Comparison of ENCODE assay signal across 8 mouse cellular contexts in the genomic region with DNA sequence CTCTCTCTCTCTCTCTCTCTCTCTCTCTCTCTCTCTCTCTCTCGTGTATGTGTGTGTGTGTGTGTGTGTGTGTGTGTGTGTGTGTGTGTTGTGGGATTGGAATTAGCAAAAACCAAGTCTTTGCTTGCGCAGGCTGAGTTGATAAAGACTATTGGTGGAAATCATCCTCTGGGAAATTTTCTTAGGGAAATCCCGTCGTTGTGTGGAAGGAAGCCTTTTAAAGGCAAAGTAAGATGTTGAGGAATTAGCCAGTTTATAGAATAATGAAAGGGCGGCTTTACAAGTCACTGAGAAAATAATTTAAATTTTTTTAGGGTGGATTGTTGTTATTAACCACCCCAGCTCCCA. TPM values are rescaled to one million over a fixed set of nuclear protein-coding genes. Genes with fewer than 3 reads are reported as not detected.
DNase-seq lines count a peak whose midpoint lies in the region; ATAC-seq and TF ChIP-seq lines count a peak whose summit lies in the region.

No protein-coding gene starts in this region.

- no peaks in the 10 kb centered on the region for H3K27me3 ChIP-seq in embryonic facial prominence, embryonic 15.5 days
- H3K27me3 ChIP-seq in hindbrain, postnatal 0 days (ENCODE audit: insufficient read depth, low read length) = no peaks in the 10 kb centered on the region
- no peaks in the 10 kb centered on the region for H3K27me3 ChIP-seq in midbrain, embryonic 14.5 days (ENCODE audit: control insufficient read depth, insufficient read depth, low read length)

- 5% methylated on average over 5 of the region's 5 CpGs for WGBS in lung, adult 2 months
- WGBS in embryonic facial prominence, embryonic 15.5 days = 5% methylated on average over 4 of the region's 5 CpGs
- 3% methylated on average over 4 of the region's 5 CpGs for WGBS in hindbrain, postnatal 0 days
- 10% methylated on average over 5 of the region's 5 CpGs for WGBS in midbrain, embryonic 14.5 days

- H3K9me3 ChIP-seq in embryonic facial prominence, embryonic 15.5 days (replicated peaks) = no peaks in the 10 kb centered on the region
- H3K9me3 ChIP-seq in hindbrain, postnatal 0 days (ENCODE audit: low read length) = no peaks in the 10 kb centered on the region
- no peaks in the 10 kb centered on the region for H3K9me3 ChIP-seq in midbrain, embryonic 14.5 days (ENCODE audit: control insufficient read depth, low read length)

- no peak for TF ChIP-seq CTCF in lung, adult 2 months (IDR thresholded peaks at IDR 0.05; ENCODE audit: insufficient read depth, low read length)
- TF ChIP-seq CTCF in hindbrain, postnatal 0 days (IDR thresholded peaks at IDR 0.05; ENCODE audit: low read depth) = no peak

- H3K27ac ChIP-seq in embryonic facial prominence, embryonic 15.5 days (replicated peaks) = no peak overlapping the region
- no peak overlapping the region for H3K27ac ChIP-seq in hindbrain, postnatal 0 days
- peak overlapping the region; percentile 1; the same call in 1 of the 2 replicates for H3K27ac ChIP-seq in midbrain, embryonic 14.5 days (replicated peaks; ENCODE audit: low read depth, low read length)

- H3K36me3 ChIP-seq in embryonic facial prominence, embryonic 15.5 days = no peaks in the 10 kb centered on the region
- no peaks in the 10 kb centered on the region for H3K36me3 ChIP-seq in hindbrain, postnatal 0 days (ENCODE audit: insufficient read depth, low read length)
- H3K36me3 ChIP-seq in midbrain, embryonic 14.5 days (ENCODE audit: control insufficient read depth, insufficient read depth, low read length) = no peaks in the 10 kb centered on the region

- ATAC-seq in embryonic facial prominence, embryonic 15.5 days (ENCODE audit: insufficient number of reproducible peaks, low FRiP score, low TSS enrichment, low read depth) = no peak
- ATAC-seq in hindbrain, postnatal 0 days = no peak
- no peak for ATAC-seq in midbrain, embryonic 14.5 days (ENCODE audit: low FRiP score, low TSS enrichment)
- no peak for ATAC-seq in megakaryocyte progenitor cell, adult 5-6 weeks (replicated peaks; ENCODE audit: poor library complexity)

- H3K4me2 ChIP-seq in embryonic facial prominence, embryonic 15.5 days (replicated peaks) = peak overlapping the region; percentile 81
- peak overlapping the region; percentile 73 for H3K4me2 ChIP-seq in hindbrain, postnatal 0 days (ENCODE audit: low read depth, low read length)
- H3K4me2 ChIP-seq in midbrain, embryonic 14.5 days (ENCODE audit: low read length) = peak overlapping the region; percentile 62

- peak overlapping the region; percentile 91 for H3K4me3 ChIP-seq in lung, adult 2 months (replicated peaks; ENCODE audit: extremely low read depth, low read depth, low read length)
- H3K4me3 ChIP-seq in embryonic facial prominence, embryonic 15.5 days (replicated peaks) = peak overlapping the region; percentile 92
- peak overlapping the region; percentile 82 for H3K4me3 ChIP-seq in hindbrain, postnatal 0 days (ENCODE audit: low read length)
- peak overlapping the region; percentile 81 for H3K4me3 ChIP-seq in midbrain, embryonic 14.5 days (replicated peaks; ENCODE audit: low read depth, low read length)

- no peak for DNase-seq in lung, adult 2 months
- DNase-seq in lung, postnatal 14 days = no peak
- DNase-seq in hindbrain, postnatal 0 days (ENCODE audit: low spot score) = peak; percentile 39
- DNase-seq in midbrain, embryonic 14.5 days = peak; percentile 52
- no peak for DNase-seq in MN1 (ENCODE audit: low spot score)
- no peak for DNase-seq in thymus, postnatal 10 days (ENCODE audit: low spot score in 2 of 2)

- no peak for TF ChIP-seq POLR2A in lung, adult 2 months (IDR thresholded peaks at IDR 0.05; ENCODE audit: borderline replicate concordance, extremely low read depth, low read depth, low read length)

- no peak overlapping the region for H3K9ac ChIP-seq in embryonic facial prominence, embryonic 15.5 days
- H3K9ac ChIP-seq in hindbrain, postnatal 0 days (replicated peaks; ENCODE audit: low read length) = no peak overlapping the region
- peak overlapping the region; percentile 83; the same call in 1 of the 2 replicates for H3K9ac ChIP-seq in midbrain, embryonic 14.5 days (replicated peaks; ENCODE audit: low read length)

- peaks cover 12% of the 10 kb centered on the region for H3K4me1 ChIP-seq in lung, adult 2 months (ENCODE audit: control insufficient read depth, insufficient read depth, low read length)
- peaks cover 11% of the 10 kb centered on the region for H3K4me1 ChIP-seq in embryonic facial prominence, embryonic 15.5 days
- peaks cover 8% of the 10 kb centered on the region for H3K4me1 ChIP-seq in hindbrain, postnatal 0 days (ENCODE audit: insufficient read depth, low read length)
- H3K4me1 ChIP-seq in midbrain, embryonic 14.5 days (ENCODE audit: control insufficient read depth, insufficient read depth, low read length) = peaks cover 8% of the 10 kb centered on the region; the same call in 1 of the 2 replicates

RNA-seq across cellular contexts. Expression of a gene that starts 1.5 kb away (rescaled TPM):
- polyA plus RNA-seq in lung, adult 2 months (2012; rRNA removed) = 7.4 and 10.8 TPM in 2 replicates
- 2.1 and 2.8 TPM in 2 replicates for polyA plus RNA-seq in embryonic facial prominence, embryonic 15.5 days (2015; fragmentation: Nextera tagmentation; extraction: Ambion mirVana)
- total RNA-seq in hindbrain, postnatal 0 days (2014; rRNA removed) = 7.2 and 7.8 TPM in 2 replicates
- 1.3 and 1.6 TPM in 2 replicates for polyA plus RNA-seq in hindbrain, postnatal 0 days (2015; fragmentation: Nextera tagmentation; extraction: Ambion mirVana)
- polyA plus RNA-seq in midbrain, embryonic 14.5 days (2014; fragmentation: Nextera tagmentation; extraction: Ambion mirVana) = 3.6 and 3.7 TPM in 2 replicates
- total RNA-seq in megakaryocyte progenitor cell, adult 5-6 weeks (2015) = 0.81 and 0.96 TPM in 2 replicates
- 0.88 and 3.3 TPM in 2 replicates for total RNA-seq in megakaryocyte progenitor cell, adult 5-6 weeks (2017)

RNA-seq across cellular contexts. Expression of a gene that starts 16.7 kb away (rescaled TPM):
- 57.1 and 83.3 TPM in 2 replicates for polyA plus RNA-seq in lung, adult 2 months (2012; rRNA removed)
- 92.5 and 95.7 TPM in 2 replicates for polyA plus RNA-seq in embryonic facial prominence, embryonic 15.5 days (2015; fragmentation: Nextera tagmentation; extraction: Ambion mirVana)
- total RNA-seq in hindbrain, postnatal 0 days (2014; rRNA removed) = 85.0 and 97.0 TPM in 2 replicates
- 130 and 138 TPM in 2 replicates for polyA plus RNA-seq in hindbrain, postnatal 0 days (2015; fragmentation: Nextera tagmentation; extraction: Ambion mirVana)
- 105 and 107 TPM in 2 replicates for polyA plus RNA-seq in midbrain, embryonic 14.5 days (2014; fragmentation: Nextera tagmentation; extraction: Ambion mirVana)
- 147 and 165 TPM in 2 replicates for total RNA-seq in megakaryocyte progenitor cell, adult 5-6 weeks (2015)
- 117 and 123 TPM in 2 replicates for total RNA-seq in megakaryocyte progenitor cell, adult 5-6 weeks (2017)

RNA-seq across cellular contexts. Expression of a gene that starts 29.8 kb away (rescaled TPM):
- polyA plus RNA-seq in lung, adult 2 months (2012; rRNA removed) = 1.2 and 2.6 TPM in 2 replicates
- polyA plus RNA-seq in embryonic facial prominence, embryonic 15.5 days (2015; fragmentation: Nextera tagmentation; extraction: Ambion mirVana) = 7.5 and 9.2 TPM in 2 replicates
- 5.5 and 7.3 TPM in 2 replicates for total RNA-seq in hindbrain, postnatal 0 days (2014; rRNA removed)
- polyA plus RNA-seq in hindbrain, postnatal 0 days (2015; fragmentation: Nextera tagmentation; extraction: Ambion mirVana) = 10.8 and 11.6 TPM in 2 replicates
- 10.8 and 12.9 TPM in 2 replicates for polyA plus RNA-seq in midbrain, embryonic 14.5 days (2014; fragmentation: Nextera tagmentation; extraction: Ambion mirVana)
- total RNA-seq in megakaryocyte progenitor cell, adult 5-6 weeks (2015) = 2.6 and 4.3 TPM in 2 replicates
- total RNA-seq in megakaryocyte progenitor cell, adult 5-6 weeks (2017) = 1.3 and 1.5 TPM in 2 replicates

Comparison
In these comparisons a context has a peak if more than half of its experiments do, and no peak if none do; other contexts are left out.
1. DNase-seq: peak in hindbrain, postnatal 0 days (single experiment) and midbrain, embryonic 14.5 days (single experiment); none in lung, adult 2 months (single experiment), lung, postnatal 14 days (single experiment), MN1 (single experiment) and thymus, postnatal 10 days (0 of 2).
2. Peak in every context shown above with its lines, with median percentiles within 50 percentile points of each other: H3K4me3 ChIP-seq and H3K4me2 ChIP-seq.